Mouse (Mus musculus) kidney, embryonic 14.5 days (tissue): ENCODE measurements around the gene Cdc5l. TPM values are rescaled to one million over a fixed set of nuclear protein-coding genes. Genes with fewer than 3 reads are reported as not detected.
A peak's percentile ranks its signal among the peaks of the same experiment; 100 is the strongest.

Experiments
- ATAC-seq: fragments of 200-750 bp; cut with Nextera tagmentation; 2 replicates; pipeline ENCODE4 v1.8.0; 2017; ENCODE audit warnings: moderate number of reproducible peaks, mild to moderate bottlenecking, moderate TSS enrichment, moderate library complexity; ENCODE audit not compliant: low FRiP score, low TSS enrichment
- H3K27ac ChIP-seq: fragments of 300-500 bp; sonication (generic); 2 replicates; pipeline ENCODE4 v1.5.1; 2014; ENCODE audit warnings: low read depth, mild to moderate bottlenecking, low read length, moderate library complexity, mixed read lengths
- H3K27me3 ChIP-seq: fragments of 300-500 bp; sonication (generic); 2 replicates; pipeline ENCODE4 v1.6.1; 2014; ENCODE audit warnings: mild to moderate bottlenecking, low read length; ENCODE audit not compliant: control insufficient read depth, insufficient read depth
- H3K36me3 ChIP-seq: fragments of 300-500 bp; sonication (generic); 2 replicates; pipeline ENCODE4 v1.6.1; 2014; ENCODE audit warnings: low read length, mixed read lengths; ENCODE audit not compliant: control insufficient read depth, insufficient read depth
- H3K4me1 ChIP-seq: fragments of 300-500 bp; sonication (generic); 2 replicates; pipeline ENCODE4 v1.6.1; 2014; ENCODE audit warnings: low read length, mixed read lengths; ENCODE audit not compliant: control insufficient read depth, insufficient read depth
- H3K4me2 ChIP-seq: fragments of 300-500 bp; sonication (generic); replicated peaks from 2 replicates; pipeline ENCODE4 v1.6.1; 2014; ENCODE audit warnings: low read depth, mild to moderate bottlenecking, low read length
- H3K4me3 ChIP-seq: fragments of 300-500 bp; sonication (generic); 2 replicates; pipeline ENCODE4 v1.5.1; 2014; ENCODE audit warnings: mild to moderate bottlenecking, low read length
- H3K9ac ChIP-seq: fragments of 300-500 bp; sonication (generic); 2 replicates; pipeline ENCODE4 v1.6.1; 2014; ENCODE audit warnings: low read depth, mild to moderate bottlenecking, low read length, moderate library complexity
- H3K9me3 ChIP-seq: fragments of 300-500 bp; sonication (generic); 2 replicates; pipeline ENCODE4 v1.6.1; 2016; ENCODE audit warnings: low read length; ENCODE audit not compliant: control insufficient read depth
- WGBS: fragments of 180-500 bp; shearing (Covaris S2); extraction: QIAGEN DNeasy Blood & Tissue Kit; methylation state at CpG from one replicate; pipeline ENCODE4 v1.1.7; 2014; 5-methylcytosine and 5-hydroxymethylcytosine counted together
- polyA plus RNA-seq: library from polyadenylated mRNA; unstranded; fragments of >200 nt; fragmentation: Nextera tagmentation; extraction: Ambion mirVana; gene quantifications from 2 replicates; pipeline ENCODE4 v1.2.1, GENCODE M21; 2014

The Cdc5l gene
- polyA plus RNA-seq: 69.3 and 73.5 TPM in 2 replicates

DNA sequence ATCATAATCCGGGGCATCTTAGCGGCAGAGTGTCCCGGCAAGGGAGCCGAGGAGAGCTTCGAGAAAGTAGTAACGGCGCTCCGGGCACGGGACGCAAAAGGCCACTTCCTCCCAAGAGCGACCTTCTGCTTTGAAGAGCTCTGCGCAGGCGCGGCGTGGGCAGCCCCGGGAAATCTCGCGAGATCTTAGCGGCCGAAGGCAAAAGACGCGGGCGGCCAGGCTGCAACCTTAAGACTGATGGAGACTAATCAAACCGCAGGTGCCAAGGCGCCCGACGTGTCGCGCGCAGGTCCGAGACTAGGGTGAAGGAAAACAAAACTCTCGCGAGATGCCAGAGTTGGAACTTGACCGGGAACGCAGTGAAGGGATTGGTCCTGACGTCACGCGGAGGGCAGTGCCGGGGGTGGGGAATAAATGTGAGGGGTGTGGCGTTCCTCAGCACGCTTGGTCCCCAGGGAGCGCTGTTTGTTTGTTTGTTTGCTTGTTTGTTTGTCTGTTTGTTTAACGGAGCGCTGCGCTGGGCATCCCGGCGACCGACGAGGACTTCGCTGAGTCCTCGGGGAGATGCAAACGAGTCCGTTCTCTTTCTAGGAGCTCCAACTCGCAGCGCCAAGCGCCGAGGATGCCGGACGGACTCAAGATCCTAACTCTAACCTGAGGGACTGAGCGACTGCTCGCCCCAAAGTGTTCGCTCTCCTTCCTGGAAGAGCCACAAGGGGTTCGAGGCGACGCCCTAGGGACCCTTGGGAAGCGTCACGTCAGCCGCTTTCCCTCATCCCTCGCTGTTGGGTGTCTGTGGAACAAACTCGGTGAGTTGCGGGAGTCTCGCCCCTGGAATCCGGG is at the start of gene Cdc5l:
Gene Cdc5l (minus strand): TSS at position 319 of the 843 bp plus-strand sequence.
- peak within 1 kb of the TSS; percentile 98 for H3K27ac ChIP-seq
- H3K4me1 ChIP-seq: peaks cover 13% of the 10 kb centered on the region
- peak within 1 kb of the TSS; percentile 92 for H3K9ac ChIP-seq
- no peaks in the 10 kb centered on the region for H3K27me3 ChIP-seq
- ATAC-seq: peak; percentile 97
- peak within 1 kb of the TSS; percentile 89 for H3K4me3 ChIP-seq
- peaks cover 4% of the 10 kb centered on the region; the same call in 1 of the 2 replicates for H3K36me3 ChIP-seq
- under 1% methylated on average over 73 of the region's 73 CpGs for WGBS
- peak within 1 kb of the TSS; percentile 91 for H3K4me2 ChIP-seq
- H3K9me3 ChIP-seq: no peaks in the 10 kb centered on the region

DNA sequence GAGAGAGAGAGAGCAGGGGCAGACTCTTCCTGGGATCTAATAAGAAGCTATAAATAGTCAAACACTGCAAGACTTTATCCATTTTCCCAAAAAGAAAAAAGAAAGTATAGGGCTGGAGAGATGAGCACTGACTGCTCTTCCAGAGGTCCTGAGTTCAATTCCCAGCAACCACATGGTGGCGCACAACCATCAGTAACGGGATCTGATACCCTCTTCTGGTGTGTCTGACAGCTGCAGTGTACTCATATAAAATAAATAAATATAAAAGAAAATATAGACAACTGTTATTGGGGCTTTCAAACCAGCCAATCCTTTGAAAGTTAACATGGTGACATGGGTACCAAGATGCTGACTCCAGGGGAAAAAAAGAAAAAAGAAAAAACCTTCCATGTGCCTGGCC is 46.9 kb upstream of the Cdc5l start:
- Histone ChIP-seq H3K4me3 (no peak overlapping the region), H3K9ac (no peak overlapping the region), H3K27ac (no peak overlapping the region), H3K27me3 (peaks cover 6% of the 10 kb centered on the region; the same call in 1 of the 2 replicates), H3K9me3 (no peaks in the 10 kb centered on the region), H3K4me1 (no peaks in the 10 kb centered on the region), H3K4me2 (no peak overlapping the region), H3K36me3 (no peaks in the 10 kb centered on the region)
- no peak for ATAC-seq
- WGBS: 30% methylated on average over 2 of the region's 2 CpGs

DNA sequence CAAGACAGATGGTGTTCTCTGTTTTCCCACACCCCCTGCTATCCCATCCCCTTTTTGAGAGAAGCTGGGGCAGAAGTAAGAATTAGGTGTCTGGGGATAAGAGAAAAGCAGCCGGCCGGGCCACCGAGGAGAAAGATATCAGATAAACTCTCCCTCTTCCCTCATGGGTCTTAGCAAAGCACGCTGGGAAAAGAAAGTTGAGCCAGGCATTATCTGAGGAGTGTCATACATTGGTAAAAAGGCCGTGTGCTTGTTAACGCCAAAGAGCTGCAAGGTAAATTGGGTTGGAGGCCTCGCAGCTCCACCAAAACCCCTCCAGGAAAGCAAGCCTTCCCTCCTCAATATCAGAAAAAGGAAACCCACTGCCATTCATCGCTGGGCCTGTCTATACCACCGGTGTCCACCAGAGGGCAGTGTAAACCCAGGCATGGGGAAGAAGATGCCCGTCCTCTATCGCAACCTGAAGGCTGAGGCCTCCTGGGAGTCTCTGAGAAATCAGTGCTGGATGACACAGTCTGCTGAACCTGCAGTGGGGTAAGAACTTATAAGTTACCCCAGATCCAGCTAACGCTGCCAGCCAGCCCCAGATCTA is 44.8 kb upstream of the Cdc5l start:
- WGBS: 16% methylated on average over 12 of the region's 12 CpGs
- Histone ChIP-seq H3K4me2 (no peak overlapping the region), H3K27ac (no peak overlapping the region), H3K4me1 (no peaks in the 10 kb centered on the region), H3K27me3 (peaks cover 14% of the 10 kb centered on the region; the same call in 1 of the 2 replicates), H3K9ac (no peak overlapping the region), H3K36me3 (no peaks in the 10 kb centered on the region), H3K4me3 (no peak overlapping the region), H3K9me3 (no peaks in the 10 kb centered on the region)
- no peak for ATAC-seq

DNA sequence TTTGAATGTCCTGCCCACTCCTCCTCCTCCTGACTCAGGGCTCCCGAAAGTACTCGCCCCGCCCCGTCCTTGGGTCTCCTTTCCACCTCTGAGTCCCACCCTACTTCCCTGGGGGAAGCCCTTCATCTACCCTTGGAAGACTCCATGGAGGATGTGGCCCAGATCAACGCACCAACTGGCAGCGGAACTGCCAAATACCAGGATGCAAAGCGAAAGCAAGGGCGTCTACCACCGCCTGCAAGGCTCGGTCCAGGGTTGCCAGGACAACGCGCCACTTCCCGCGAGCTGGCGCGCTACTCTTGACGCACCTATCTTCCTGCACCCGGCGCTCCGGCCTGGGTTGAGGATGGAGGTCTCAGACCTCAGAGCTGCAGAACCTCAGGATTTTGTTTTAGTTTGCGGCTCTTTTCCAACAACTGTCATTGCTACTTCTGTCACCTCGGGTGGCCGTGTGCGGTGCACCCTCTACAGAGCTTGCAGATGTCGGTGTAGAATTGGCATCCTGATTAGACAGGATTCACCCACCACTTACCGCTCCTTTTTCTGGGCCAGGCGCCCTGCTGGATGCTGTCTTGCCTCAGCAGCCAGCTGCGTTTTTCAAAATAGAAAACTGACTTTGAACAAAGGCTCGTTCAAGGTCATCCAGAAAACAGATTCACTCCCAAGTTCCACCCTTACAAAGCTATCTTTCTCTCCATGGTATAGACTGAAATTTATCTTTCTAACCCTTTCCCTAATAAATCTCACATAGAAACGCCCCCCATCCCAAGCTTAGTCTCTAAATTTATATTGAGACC is 41.3 kb upstream of the Cdc5l start, which contains the start of gene Spats1:
Gene Spats1 (minus strand): TSS at position 747 of the 797 bp plus-strand sequence.
- Histone ChIP-seq H3K27me3 (peaks cover 14% of the 10 kb centered on the region; the same call in 1 of the 2 replicates), H3K9ac (peak within 1 kb of the TSS; percentile 46; the same call in 1 of the 2 replicates), H3K36me3 (no peaks in the 10 kb centered on the region), H3K4me1 (no peaks in the 10 kb centered on the region), H3K4me2 (peak within 1 kb of the TSS; percentile 58), H3K4me3 (peak within 1 kb of the TSS; percentile 41), H3K9me3 (peaks cover 3% of the 10 kb centered on the region; the same call in 1 of the 2 replicates), H3K27ac (no peak within 1 kb of the TSS)
- WGBS: 6% methylated on average over 30 of the region's 30 CpGs
- peak; percentile 76 for ATAC-seq

DNA sequence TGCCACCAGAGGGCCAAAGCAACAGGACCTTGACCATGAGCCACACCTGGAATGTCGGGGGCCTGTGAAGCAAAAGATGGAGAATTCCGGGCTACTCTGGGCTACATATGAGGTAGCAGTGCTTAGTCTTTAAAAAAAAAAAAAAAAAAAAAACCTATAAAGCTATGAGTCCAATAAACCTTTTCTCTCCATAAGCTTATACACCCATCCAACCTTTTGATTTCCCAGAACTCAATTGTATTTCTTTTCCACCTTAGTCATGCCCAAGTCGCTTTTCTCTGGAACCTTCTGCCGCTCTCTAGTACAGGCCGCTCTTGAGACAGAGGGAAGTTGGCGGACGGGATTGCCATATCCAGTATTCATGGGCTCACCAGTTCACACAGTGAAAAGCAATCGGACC is 40.6 kb upstream of the Cdc5l start:
- peaks cover 14% of the 10 kb centered on the region; the same call in 1 of the 2 replicates for H3K27me3 ChIP-seq
- no peak overlapping the region for H3K4me3 ChIP-seq
- no peaks in the 10 kb centered on the region for H3K4me1 ChIP-seq
- WGBS: 65% methylated on average over 8 of the region's 8 CpGs
- no peak for ATAC-seq
- H3K9ac ChIP-seq: no peak overlapping the region
- H3K27ac ChIP-seq: no peak overlapping the region
- peak overlapping the region; percentile 58 for H3K4me2 ChIP-seq
- H3K36me3 ChIP-seq: no peaks in the 10 kb centered on the region
- peaks cover 3% of the 10 kb centered on the region; the same call in 1 of the 2 replicates for H3K9me3 ChIP-seq

DNA sequence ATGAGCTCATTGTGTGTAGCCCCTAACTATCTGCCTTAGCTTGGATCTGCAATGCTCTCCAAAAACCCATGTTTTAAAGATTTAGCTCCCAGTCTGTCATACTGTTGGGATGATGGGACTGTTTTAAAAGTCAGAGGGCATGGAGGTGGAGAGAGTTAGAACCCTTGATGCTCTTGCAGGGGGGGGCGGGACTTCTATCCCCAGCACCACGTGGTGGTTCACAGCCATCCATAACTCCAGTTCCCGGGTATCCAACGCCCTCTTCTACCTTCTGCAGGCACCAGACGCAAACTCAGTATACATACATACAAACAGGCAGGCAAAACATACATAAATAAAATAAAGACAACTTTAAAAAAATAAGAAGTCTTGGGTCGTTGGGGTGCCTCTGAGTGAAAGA is 40.1 kb upstream of the Cdc5l start:
- ATAC-seq: no peak

DNA sequence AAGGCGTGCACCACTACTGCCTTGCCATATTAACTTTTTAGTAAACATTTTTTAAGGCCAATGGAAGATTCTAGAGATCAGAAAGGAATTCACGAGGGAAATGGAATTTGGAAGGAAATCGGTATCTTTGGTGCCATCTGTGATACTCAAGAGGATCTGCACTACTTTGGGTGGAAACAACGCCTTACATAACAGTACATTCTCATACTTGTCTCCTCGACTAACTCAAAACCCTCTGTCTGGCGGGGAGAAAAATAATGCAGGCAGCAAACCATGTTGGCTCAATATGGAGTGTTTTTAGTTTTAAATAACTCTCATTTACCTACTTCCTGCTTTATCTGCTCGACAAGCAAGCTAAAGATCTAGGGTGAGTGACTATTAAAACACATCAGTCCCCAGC is 37.2 kb upstream of the Cdc5l start:
- no peak for ATAC-seq

More for the DNA sequence above, 40.1 kb upstream of the Cdc5l start:
- no peaks in the 10 kb centered on the region for H3K4me1 ChIP-seq
- peaks cover 14% of the 10 kb centered on the region; the same call in 1 of the 2 replicates for H3K27me3 ChIP-seq
- peaks cover 3% of the 10 kb centered on the region; the same call in 1 of the 2 replicates for H3K9me3 ChIP-seq
- H3K9ac ChIP-seq: no peak overlapping the region
- 75% methylated on average over 6 of the region's 6 CpGs for WGBS
- H3K4me3 ChIP-seq: no peak overlapping the region
- H3K36me3 ChIP-seq: no peaks in the 10 kb centered on the region
- no peak overlapping the region for H3K4me2 ChIP-seq
- H3K27ac ChIP-seq: no peak overlapping the region

DNA sequence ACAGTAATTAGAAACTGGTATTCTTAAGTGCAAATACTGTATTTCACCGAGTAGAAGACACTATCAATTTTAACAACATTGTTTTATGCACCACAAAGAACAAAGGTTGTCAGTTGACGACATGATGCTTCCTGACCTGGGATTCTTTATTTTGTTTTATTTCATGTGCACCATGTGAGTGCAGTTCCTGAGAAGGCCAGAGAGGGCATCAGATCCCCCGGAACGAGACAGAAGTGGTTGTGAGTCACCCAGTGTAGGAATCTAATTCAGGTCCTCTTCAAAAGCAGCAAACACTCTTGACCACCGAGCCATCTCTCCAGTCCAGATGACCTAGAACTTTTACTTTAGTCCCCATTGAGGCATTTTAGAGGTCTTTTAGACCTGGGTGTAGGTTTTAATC is 34.8 kb upstream of the Cdc5l start:
- no peaks in the 10 kb centered on the region for H3K27me3 ChIP-seq
- H3K36me3 ChIP-seq: no peaks in the 10 kb centered on the region
- H3K4me2 ChIP-seq: no peak overlapping the region
- H3K27ac ChIP-seq: no peak overlapping the region
- H3K4me1 ChIP-seq: no peaks in the 10 kb centered on the region
- H3K4me3 ChIP-seq: no peak overlapping the region
- ATAC-seq: no peak
- WGBS: 85% methylated on average over 5 of the region's 5 CpGs
- no peak overlapping the region for H3K9ac ChIP-seq
- peaks cover 5% of the 10 kb centered on the region; the same call in 1 of the 2 replicates for H3K9me3 ChIP-seq

More for the DNA sequence above, 37.2 kb upstream of the Cdc5l start:
- Histone ChIP-seq H3K4me3 (no peak overlapping the region), H3K9me3 (peaks cover 5% of the 10 kb centered on the region; the same call in 1 of the 2 replicates), H3K36me3 (no peaks in the 10 kb centered on the region), H3K4me1 (no peaks in the 10 kb centered on the region), H3K4me2 (no peak overlapping the region), H3K27ac (no peak overlapping the region), H3K27me3 (peaks cover 11% of the 10 kb centered on the region; the same call in 1 of the 2 replicates), H3K9ac (no peak overlapping the region)
- WGBS: 84% methylated on average over 7 of the region's 7 CpGs
